Mouse (Mus musculus): ENCODE data around the gene Crb2.
A peak's percentile ranks its signal among the peaks of the same experiment; 100 is the strongest.

Gene Crb2

GRCm38 (mm10) chr2:37797046-37797445 lies 21.0 kb downstream of the Crb2 start:
- DNase-seq (ENCODE audit: low read depth, low spot score) = no peak

GRCm38 (mm10) chr2:37799137-37799536 lies 23.1 kb downstream of the Crb2 start:
- no peak for DNase-seq (ENCODE audit: low read depth, low spot score)

- no peak for DNase-seq (ENCODE audit: low read depth, low spot score)
These were observed 25.6 kb downstream of the Crb2 start for GRCm38 (mm10) chr2:37801687-37802086.

GRCm38 (mm10) chr2:37802610-37803212 lies 26.7 kb downstream of the Crb2 start:
- peak; percentile 72 for DNase-seq (ENCODE audit: low read depth, low spot score)

- no peak for DNase-seq (ENCODE audit: low read depth, low spot score)
These were observed 35.6 kb downstream of the Crb2 start for GRCm38 (mm10) chr2:37811682-37812081.

GRCm38 (mm10) chr2:37812401-37812800 lies 36.4 kb downstream of the Crb2 start:
- DNase-seq (ENCODE audit: low read depth, low spot score) = no peak

GRCm38 (mm10) chr2:37814820-37815361 lies 38.8 kb downstream of the Crb2 start:
- DNase-seq (ENCODE audit: low read depth, low spot score) = no peak

- peak; percentile 55 for DNase-seq (ENCODE audit: low read depth, low spot score)
These were observed 39.6 kb downstream of the Crb2 start for GRCm38 (mm10) chr2:37815676-37816075.

GRCm38 (mm10) chr2:37818761-37819525 lies 42.9 kb downstream of the Crb2 start:
- DNase-seq (ENCODE audit: low read depth, low spot score) = no peak

GRCm38 (mm10) chr2:37819526-37820152 lies 43.6 kb downstream of the Crb2 start:
- no peak for DNase-seq (ENCODE audit: low read depth, low spot score)

GRCm38 (mm10) chr2:37822122-37822521 lies 46.1 kb downstream of the Crb2 start:
- no peak for DNase-seq (ENCODE audit: low read depth, low spot score)

GRCm38 (mm10) chr2:37823826-37824225 lies 47.8 kb downstream of the Crb2 start:
- no peak for DNase-seq (ENCODE audit: low read depth, low spot score)

- no peak for DNase-seq (ENCODE audit: low read depth, low spot score)
These were observed 53.8 kb downstream of the Crb2 start for GRCm38 (mm10) chr2:37829758-37830275.

- no peak for DNase-seq (ENCODE audit: low read depth, low spot score)
These were observed 56.2 kb downstream of the Crb2 start for GRCm38 (mm10) chr2:37832253-37832652.

GRCm38 (mm10) chr2:37836926-37837325 lies 60.9 kb downstream of the Crb2 start:
- DNase-seq (ENCODE audit: low read depth, low spot score) = no peak

- no peak for DNase-seq (ENCODE audit: low read depth, low spot score)
These were observed 61.5 kb downstream of the Crb2 start for GRCm38 (mm10) chr2:37837542-37837941.

- no peak for DNase-seq (ENCODE audit: low read depth, low spot score)
These were observed 62.3 kb downstream of the Crb2 start for GRCm38 (mm10) chr2:37838202-37838984.

- DNase-seq (ENCODE audit: low read depth, low spot score) = no peak
These were observed 63.9 kb downstream of the Crb2 start for GRCm38 (mm10) chr2:37839922-37840321.

GRCm38 (mm10) chr2:37842151-37842569 lies 66.1 kb downstream of the Crb2 start:
- DNase-seq (ENCODE audit: low read depth, low spot score) = no peak

GRCm38 (mm10) chr2:37842719-37843118 lies 66.7 kb downstream of the Crb2 start:
- no peak for DNase-seq (ENCODE audit: low read depth, low spot score)
